Mouse (Mus musculus) mouse embryonic stem cell (cell line): ENCODE measurements around the gene Gm8082.
"Not testable (repeated sequence)": the region's sequence is repeated elsewhere in the genome, so short reads cannot be mapped to it uniquely, and the experiment has no call there.

Experiments
- in situ Hi-C, 2 experiments: fragments of 300-500 bp; cut with MboI; formaldehyde crosslinking; loops; 1 replicate in 1 of 2; 3 replicates in 1 of 2; pipeline ENCODE4 v1.14.3; 2019 to 2020; ENCODE audit warnings: low sequenced_read_pairs in 2 of 2, low pct_unique_long_range_greater_than_20kb in 1 of 2, mixed read lengths in 1 of 2; ENCODE audit not compliant: unreplicated experiment in 1 of 2

Gene Gm8082

GRCm38 (mm10) chr14:42993524-42993923 lies at the start of gene Gm8082:
Gene Gm8082 (minus strand): TSS chr14:42993624.
- in situ Hi-C loops: not testable (repeated sequence)

- in situ Hi-C loops: not testable (repeated sequence)
These were observed 22.1 kb upstream of the Gm8082 start, which contains the start of gene Gm10376 for GRCm38 (mm10) chr14:43015528-43015927. Gene Gm10376 (minus strand): TSS chr14:43015628.
